Mouse (Mus musculus) heart, postnatal 25 days (tissue): Measurements from ENCODE around the gene Myo1d. TPM values are rescaled to one million over a fixed set of nuclear protein-coding genes. Genes with fewer than 3 reads are reported as not detected.
"Not testable (repeated sequence)": the region's sequence is repeated elsewhere in the genome, so short reads cannot be mapped to it uniquely, and the experiment has no call there.

Experiments
- DNase-seq: peaks from one replicate; pipeline ENCODE4 v3.0.0; 2022; ENCODE audit warnings: low spot score
- intact Hi-C: fragments of 180-260 bp; cut with DNase I; formaldehyde crosslinking; loops from one replicate; pipeline ENCODE4 v1.15.1; 2025
- total RNA-seq, 2 experiments: library from RNA; stranded (reverse); gene quantifications; 2 replicates each; pipeline ENCODE4 v1.2.3; 2021

The Myo1d gene
- total RNA-seq, 2 experiments from 2014 or later, result 8.7 to 10.9 TPM

- intact Hi-C loops, result loop anchor here (5.0 kb wide), 2 partner anchors 47 to 127 kb away; no protein-coding TSS in a partner anchor
- DNase-seq, result no peak
These were observed 304.3 kb downstream of the Myo1d start for GRCm38 (mm10) chr11:80475544-80475943.

GRCm38 (mm10) chr11:80474846-80475245 is 305.0 kb downstream of the Myo1d start:
- DNase-seq, result no peak
- intact Hi-C loops, result loop anchor here (5.0 kb wide), 2 partner anchors 47 to 127 kb away; no protein-coding TSS in a partner anchor

- intact Hi-C loops, result no loop called here
- no peak for DNase-seq
These were observed 305.6 kb downstream of the Myo1d start for GRCm38 (mm10) chr11:80474175-80474691.

- DNase-seq, result no peak
- intact Hi-C loops, result no loop called here
These were observed 307.8 kb downstream of the Myo1d start for GRCm38 (mm10) chr11:80471836-80472605.

- DNase-seq, intact Hi-C loops: not testable (repeated sequence)
These were observed 316.2 kb downstream of the Myo1d start for GRCm38 (mm10) chr11:80463605-80464130.

GRCm38 (mm10) chr11:80453198-80453597 is 326.6 kb downstream of the Myo1d start:
- no peak for DNase-seq
- intact Hi-C loops, result no loop called here

GRCm38 (mm10) chr11:80452242-80452641 is 327.6 kb downstream of the Myo1d start:
- intact Hi-C loops, result no loop called here
- no peak for DNase-seq

GRCm38 (mm10) chr11:80449859-80450258 is 330.0 kb downstream of the Myo1d start:
- intact Hi-C loops, result no loop called here
- no peak for DNase-seq

GRCm38 (mm10) chr11:80446916-80447315 is 332.9 kb downstream of the Myo1d start:
- intact Hi-C loops, result no loop called here
- DNase-seq, result no peak

Other genes starting within 250 kb of the Myo1d start
- gene Tmem98, start 30.1 kb upstream of the Myo1d start, total RNA-seq, result 10 to 100 TPM; 14.7 to 14.8 TPM
- not detected for gene Spaca3, start 78.3 kb upstream of the Myo1d start, total RNA-seq